Mouse (Mus musculus): ENCODE results near the gene Flnb.

DNA sequence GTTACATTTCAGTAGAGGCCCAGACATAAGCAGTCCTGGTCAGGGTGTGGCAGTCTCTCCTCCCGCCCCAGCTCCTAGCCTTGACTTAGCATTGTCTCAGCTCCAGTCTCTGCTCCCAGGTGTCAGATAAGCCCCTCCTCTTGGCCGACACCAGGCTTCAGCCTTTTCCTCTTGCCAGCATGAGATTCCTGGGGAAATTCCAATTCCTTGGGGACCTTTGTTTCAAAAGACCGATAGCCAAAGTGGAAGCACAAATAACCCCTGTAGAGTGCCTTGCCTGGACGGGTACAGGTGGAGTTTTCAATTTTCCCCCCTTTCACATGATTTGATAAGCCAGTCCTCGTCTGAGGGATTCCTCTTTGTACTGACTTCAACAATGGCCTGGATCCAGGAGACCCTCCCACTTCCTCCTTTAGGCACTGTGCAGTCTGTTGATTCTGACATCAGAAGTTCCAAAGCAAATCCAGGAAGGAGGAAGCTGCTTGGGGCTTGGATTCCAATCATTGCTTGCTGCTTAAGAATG lies 33.8 kb downstream of the Flnb start:
- TF ChIP-seq USF2 (conservative IDR thresholded peaks at IDR 0.05; ENCODE audit: low read depth, low read length), result no peak
- TF ChIP-seq ZMIZ1 (IDR thresholded peaks at IDR 0.05; ENCODE audit: low read depth, low read length), result no peak
- no peak for TF ChIP-seq JUND (conservative IDR thresholded peaks at IDR 0.05; ENCODE audit: low read depth, low read length)
- 0 out of 2 replicates have a peak, but pooled peaks have one; percentile 26 for TF ChIP-seq POLR2A (IDR thresholded peaks at IDR 0.05; ENCODE audit: low read depth, low read length)
- no peak for TF ChIP-seq NRF1 (IDR thresholded peaks at IDR 0.05; ENCODE audit: low read depth, low read length)
- no peak for TF ChIP-seq EP300 (IDR thresholded peaks at IDR 0.05; ENCODE audit: low read length)
- no peak for TF ChIP-seq CTCF (conservative IDR thresholded peaks at IDR 0.05 in 1 of 2, IDR thresholded peaks at IDR 0.05 in 1 of 2; ENCODE audit: low read depth in 2 of 2, low read length in 2 of 2)
- no peak for TF ChIP-seq MEF2A (IDR thresholded peaks at IDR 0.05; ENCODE audit: borderline replicate concordance, low read depth, low read length)
- TF ChIP-seq TCF12 (IDR thresholded peaks at IDR 0.05; ENCODE audit: low read depth, low read length), result no peak
- no peak for TF ChIP-seq MYC (IDR thresholded peaks at IDR 0.05; ENCODE audit: low read depth, low read length)
- no peak for TF ChIP-seq ZNF384 (IDR thresholded peaks at IDR 0.05; ENCODE audit: low read depth, low read length)
- TF ChIP-seq GABPA (IDR thresholded peaks at IDR 0.05; ENCODE audit: insufficient replicate concordance, low read depth, low read length), result no peak
